Mouse (Mus musculus) heart, postnatal 10 days (tissue): ENCODE results near the gene A530016L24Rik. TPM values are rescaled to one million over a fixed set of nuclear protein-coding genes. Genes with fewer than 3 reads are reported as not detected.

Experiments used
- DNase-seq, 2 experiments: peaks; one replicate each; pipeline ENCODE4 v3.0.0; 2021
- intact Hi-C: fragments of 180-260 bp; cut with DNase I; formaldehyde crosslinking; loops from one replicate; pipeline ENCODE4 v1.15.1; 2025
- total RNA-seq, 2 experiments: library from RNA; stranded (reverse); gene quantifications; 2 replicates each; pipeline ENCODE4 v1.2.3; 2021

Gene A530016L24Rik
- 10 to 100 TPM; 16.5 to 18.5 TPM for total RNA-seq

DNA sequence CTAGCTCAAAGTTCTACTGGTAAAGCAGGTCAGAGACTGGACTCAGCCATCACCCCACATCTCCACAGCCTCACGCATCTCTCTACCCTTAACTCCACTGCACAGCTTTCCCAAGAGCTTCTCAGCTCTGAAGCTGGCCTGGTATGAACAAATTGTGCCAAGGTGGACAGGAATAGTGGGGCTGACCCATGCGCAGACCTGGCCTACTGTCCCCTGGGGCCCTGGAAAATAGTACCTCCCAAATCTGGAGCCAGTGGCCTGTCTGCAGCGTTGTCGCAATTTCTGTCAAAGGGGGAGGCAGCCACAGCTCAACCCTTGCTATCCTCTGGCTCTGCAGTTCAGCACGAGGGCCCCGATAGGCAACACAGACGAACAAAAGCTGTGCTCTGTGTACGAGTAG lies at the start of gene A530016L24Rik:
Gene A530016L24Rik, plus strand, starts transcription at position 315 of the 400 bp plus-strand sequence.
- DNase-seq: peak; percentile 50 to 52
- intact Hi-C loops: no loop called here

DNA sequence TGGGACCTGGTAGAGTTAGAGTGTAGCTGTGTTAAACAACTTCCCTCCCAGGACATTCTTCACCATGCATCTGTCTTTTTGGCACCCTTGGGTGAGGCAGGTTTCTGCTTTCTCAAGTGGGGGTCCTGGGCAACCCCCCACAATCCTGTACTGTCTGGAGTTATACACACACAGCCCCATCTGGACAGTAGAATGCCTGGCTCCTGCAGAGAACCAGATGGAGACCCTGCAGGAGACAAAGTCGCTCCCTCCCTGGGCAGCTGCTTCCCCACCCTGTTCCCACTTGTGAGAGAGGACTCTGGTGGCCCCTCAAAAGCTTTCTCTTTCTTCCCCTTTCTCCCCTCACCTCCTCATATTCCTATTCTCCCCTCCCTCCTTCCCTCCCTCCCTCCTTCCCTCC lies 49.3 kb upstream of the A530016L24Rik start:
- no peak for DNase-seq
- intact Hi-C loops: no loop called here

GRCm38 (mm10) chr12:112449144-112449827 lies 40.0 kb upstream of the A530016L24Rik start:
- intact Hi-C loops: no loop called here
- peak in 1 of 2 experiments; percentile 22 for DNase-seq

GRCm38 (mm10) chr12:112449828-112450180 lies 39.4 kb upstream of the A530016L24Rik start:
- intact Hi-C loops: loop anchor here (5.0 kb wide), 1 partner anchor 303 kb away; the partner anchor contains the start of gene Kif26a
- peak; percentile 38 to 46 for DNase-seq

- intact Hi-C loops: loop anchor here (5.0 kb wide), 1 partner anchor 304 kb away; the partner anchor contains the start of gene Kif26a
- DNase-seq: peak in 1 of 2 experiments; percentile 68
These were observed 38.4 kb upstream of the A530016L24Rik start for GRCm38 (mm10) chr12:112450883-112451282.

- intact Hi-C loops: loop anchor here (5.0 kb wide), 1 partner anchor 304 kb away; the partner anchor contains the start of gene Kif26a
- no peak for DNase-seq
These were observed 37.9 kb upstream of the A530016L24Rik start for GRCm38 (mm10) chr12:112451381-112451780.

DNA sequence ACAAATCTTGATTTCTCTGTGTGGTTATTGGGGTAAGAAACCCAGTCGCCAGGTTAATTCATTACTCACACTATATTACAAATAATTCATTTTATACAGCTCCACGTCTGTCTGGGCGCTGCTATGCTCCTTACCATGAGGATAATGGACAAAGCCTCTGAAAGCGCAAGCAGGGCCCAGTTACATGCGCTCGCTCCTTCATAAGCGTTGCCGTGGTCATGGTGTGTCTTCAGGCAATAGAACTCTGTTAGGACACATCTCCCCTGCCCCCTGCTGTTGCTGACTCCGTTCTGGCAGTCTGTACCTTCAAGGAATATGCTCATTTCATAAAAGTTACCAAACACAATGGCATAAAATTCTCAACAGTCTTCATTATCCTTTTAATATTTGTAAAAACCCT lies 37.4 kb upstream of the A530016L24Rik start:
- intact Hi-C loops: loop anchor here (5.0 kb wide), 1 partner anchor 305 kb away; the partner anchor contains the start of gene Kif26a
- no peak for DNase-seq

- intact Hi-C loops: loop anchor here (5.0 kb wide), 1 partner anchor 124 kb away; no protein-coding TSS in a partner anchor
- DNase-seq: peak; percentile 26 to 33
These were observed 33.0 kb upstream of the A530016L24Rik start for GRCm38 (mm10) chr12:112456144-112456713.

DNA sequence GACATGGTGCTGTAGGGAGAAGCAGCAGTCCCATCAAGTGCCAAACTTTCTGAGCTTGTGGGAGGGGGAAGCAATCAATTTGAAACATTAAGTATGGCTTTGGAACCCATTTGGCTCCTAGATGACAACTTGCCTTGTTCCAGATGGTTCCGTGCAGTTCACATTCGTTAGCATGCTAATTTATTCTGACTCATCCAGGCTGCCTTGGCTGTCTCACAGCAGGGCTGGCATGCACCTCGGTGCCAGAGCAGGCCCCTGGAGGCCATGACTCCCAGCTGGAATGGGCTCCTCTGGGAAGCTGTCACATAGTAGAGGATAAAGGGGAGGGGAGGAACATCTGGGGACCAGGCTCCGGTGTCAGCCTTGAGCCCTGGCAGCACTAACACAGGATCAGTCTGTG lies 31.4 kb upstream of the A530016L24Rik start:
- intact Hi-C loops: loop anchor here (5.0 kb wide), 1 partner anchor 126 kb away; no protein-coding TSS in a partner anchor
- DNase-seq: peak in 1 of 2 experiments; percentile 26

DNA sequence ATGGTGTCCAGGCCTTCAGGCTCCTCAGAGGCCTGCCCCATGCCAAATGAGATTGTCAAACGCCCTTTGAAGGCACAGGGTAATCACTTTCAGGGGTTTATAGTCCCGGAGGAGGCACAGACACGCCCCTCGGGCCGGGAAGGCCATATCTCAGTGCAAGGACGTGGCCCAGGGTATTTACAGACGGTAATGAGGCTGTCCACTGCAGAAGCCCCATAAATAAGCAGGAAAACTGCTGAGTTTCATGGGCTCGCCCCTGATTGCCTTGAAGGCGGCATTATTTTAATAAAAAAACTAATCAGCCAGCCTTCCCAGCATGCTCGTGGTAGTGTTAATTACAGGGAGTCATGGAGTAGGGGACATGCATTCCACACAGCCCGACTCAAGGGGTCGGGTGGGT lies 26.8 kb upstream of the A530016L24Rik start:
- DNase-seq: no peak
- intact Hi-C loops: no loop called here

- DNase-seq: no peak
- intact Hi-C loops: no loop called here
These were observed 26.0 kb upstream of the A530016L24Rik start for GRCm38 (mm10) chr12:112463209-112463608.

DNA sequence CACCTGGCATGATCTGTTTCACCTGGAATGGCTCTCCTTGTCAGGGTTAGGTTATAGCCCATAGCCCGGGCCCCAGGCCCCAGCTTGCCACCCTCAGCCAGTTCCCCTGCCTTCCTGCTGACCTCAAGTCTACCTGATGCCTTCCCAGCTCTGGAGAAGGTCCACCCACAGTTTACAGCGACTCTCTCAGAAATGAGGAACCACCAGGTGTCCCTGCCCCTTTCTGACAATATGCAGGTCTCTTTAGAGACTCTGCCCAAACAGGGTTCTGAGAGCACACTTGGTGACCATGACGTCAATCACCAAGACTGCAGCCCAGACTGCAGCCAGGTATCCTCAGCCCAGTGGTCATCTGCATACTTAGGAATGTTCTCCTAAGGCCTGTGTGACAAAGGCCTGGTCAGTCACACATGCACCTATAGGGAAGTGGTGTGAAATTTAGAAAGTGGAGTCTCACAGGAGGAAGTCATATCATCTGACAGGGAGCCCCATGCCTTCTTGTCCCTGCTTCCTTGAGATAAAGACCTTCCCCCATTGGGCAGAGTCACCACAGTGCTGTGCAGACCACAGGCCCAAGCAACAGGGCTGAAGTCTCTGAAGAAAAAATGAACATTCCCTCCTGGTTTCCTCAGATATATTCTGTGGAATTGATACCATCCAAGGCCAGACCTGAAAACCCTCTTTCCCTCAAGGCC lies 25.4 kb upstream of the A530016L24Rik start:
- no peak for DNase-seq
- intact Hi-C loops: no loop called here

GRCm38 (mm10) chr12:112464516-112464915 lies 24.7 kb upstream of the A530016L24Rik start:
- DNase-seq: no peak
- intact Hi-C loops: no loop called here

DNA sequence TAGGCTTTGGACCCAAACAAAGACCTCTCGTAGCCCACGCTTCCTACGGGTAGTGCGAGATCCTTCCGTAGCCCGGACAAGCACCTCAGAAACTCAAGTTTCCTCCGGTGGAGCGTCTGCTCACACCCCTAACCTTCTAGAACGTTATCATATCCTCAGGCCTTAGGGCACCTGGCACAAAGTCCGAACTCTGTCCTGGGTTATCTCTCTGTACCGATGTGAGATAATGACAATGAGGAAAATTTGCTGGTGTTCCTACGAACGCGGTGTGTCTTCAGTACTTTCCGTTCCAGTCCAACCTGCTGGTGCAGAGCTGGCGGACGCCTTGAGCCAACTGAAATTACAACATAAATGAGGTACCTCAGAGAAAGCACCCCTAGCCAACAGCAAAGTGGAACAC lies 23.3 kb upstream of the A530016L24Rik start:
- intact Hi-C loops: no loop called here
- DNase-seq: no peak

- no peak for DNase-seq
- intact Hi-C loops: no loop called here
These were observed 21.9 kb upstream of the A530016L24Rik start for GRCm38 (mm10) chr12:112467387-112467786.

- intact Hi-C loops: no loop called here
- DNase-seq: no peak
These were observed 19.9 kb upstream of the A530016L24Rik start for GRCm38 (mm10) chr12:112469393-112469792.

DNA sequence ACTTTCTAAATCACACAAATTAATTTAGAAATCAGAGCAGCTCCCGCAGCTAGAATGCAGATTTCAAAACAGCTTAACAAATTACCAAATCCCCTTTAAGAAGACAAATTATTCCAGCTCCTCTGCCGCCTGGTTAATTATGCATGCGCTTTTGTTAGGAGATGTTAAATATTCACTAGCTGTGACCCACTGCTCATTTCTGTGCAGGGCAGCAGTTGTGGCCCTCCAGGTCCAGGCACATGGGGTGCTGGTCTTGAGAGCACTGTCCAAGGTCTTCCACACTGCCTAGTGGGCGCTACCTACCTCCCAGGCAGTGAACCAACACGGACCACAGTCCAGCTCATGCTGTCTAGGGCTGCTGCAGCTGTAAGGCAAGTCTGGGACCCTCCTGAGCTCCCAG lies 19.0 kb upstream of the A530016L24Rik start:
- intact Hi-C loops: loop anchor here (5.0 kb wide), 1 partner anchor 98 kb away; no protein-coding TSS in a partner anchor
- no peak for DNase-seq

DNA sequence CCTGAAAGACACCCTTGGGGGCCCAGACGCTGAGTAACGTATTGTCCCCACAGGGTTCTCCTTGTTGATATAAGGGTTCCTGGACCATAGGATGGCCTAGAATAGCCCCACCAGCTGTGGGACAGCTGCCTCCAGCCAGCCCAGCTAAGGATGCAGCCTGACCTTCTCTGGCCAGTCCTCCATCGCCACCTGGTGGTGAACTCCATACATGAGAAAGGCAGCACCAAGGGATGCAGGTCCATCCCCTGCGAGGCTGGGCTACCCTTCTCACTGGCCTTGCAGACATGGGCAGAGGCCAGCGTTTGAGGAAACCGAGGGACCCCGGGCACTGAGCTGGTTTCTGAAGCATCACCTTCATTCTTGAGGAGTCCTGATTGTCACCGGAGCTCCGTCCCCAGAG lies 15.5 kb upstream of the A530016L24Rik start:
- intact Hi-C loops: loop anchor here (1.0 to 5.0 kb wide), 5 partner anchors 63 to 360 kb away; no protein-coding TSS in a partner anchor

DNA sequence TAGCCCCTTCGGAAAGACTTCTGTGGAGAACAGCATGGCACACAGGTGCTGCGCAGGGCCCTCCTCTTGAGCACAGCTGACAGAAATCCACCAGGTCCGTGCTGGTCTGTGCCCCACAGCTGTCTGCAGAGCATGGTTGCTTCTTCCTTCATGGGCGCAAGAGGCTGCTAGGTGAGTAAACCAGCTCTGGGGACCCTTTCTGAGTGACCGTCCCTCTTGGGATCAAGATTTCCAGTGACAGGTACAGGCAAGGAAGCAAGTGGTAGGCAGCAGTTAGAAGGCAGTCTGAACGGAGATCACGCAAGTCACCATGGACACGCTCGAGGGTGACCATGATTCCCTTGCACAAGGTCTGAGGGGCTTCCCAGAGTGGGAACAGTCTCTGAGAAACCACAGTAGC lies 287 bp downstream of the A530016L24Rik start:
- no peak for DNase-seq
- intact Hi-C loops: no loop called here

More for the DNA sequence above, 15.5 kb upstream of the A530016L24Rik start:
- peak; percentile 92 to 97 for DNase-seq

DNA sequence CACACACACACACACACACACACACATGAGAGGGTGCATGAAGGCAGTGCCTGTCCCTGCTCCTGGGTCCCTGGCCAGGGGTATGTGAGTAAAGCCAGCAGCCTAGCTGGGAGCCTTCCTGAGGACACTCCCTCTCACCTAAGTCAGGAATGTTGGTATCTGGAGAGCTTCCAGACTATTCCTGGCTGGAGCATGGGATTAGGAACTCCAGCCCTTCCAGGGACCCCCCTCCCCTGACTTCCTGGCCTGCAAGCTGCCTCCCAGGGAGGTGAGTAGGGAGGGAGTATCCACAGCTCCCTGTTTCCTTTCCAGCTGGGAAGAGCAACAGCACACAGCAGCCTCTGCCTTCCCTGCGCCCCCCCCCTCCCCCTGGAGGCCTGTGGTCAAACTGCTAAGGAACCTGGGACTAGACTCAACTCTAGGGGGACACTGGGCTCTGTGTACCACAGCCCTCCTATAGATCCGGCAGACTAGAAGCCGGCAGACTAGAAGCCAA lies 1.2 kb downstream of the A530016L24Rik start:
- intact Hi-C loops: loop anchor here (5.0 kb wide), 1 partner anchor 127 kb away; no protein-coding TSS in a partner anchor
- DNase-seq: peak; percentile 90 to 91

GRCm38 (mm10) chr12:112496136-112496535 lies 6.9 kb downstream of the A530016L24Rik start:
- intact Hi-C loops: no loop called here
- DNase-seq: no peak
